ENCODE assay signal across 9 mouse cellular contexts in the genomic region with DNA sequence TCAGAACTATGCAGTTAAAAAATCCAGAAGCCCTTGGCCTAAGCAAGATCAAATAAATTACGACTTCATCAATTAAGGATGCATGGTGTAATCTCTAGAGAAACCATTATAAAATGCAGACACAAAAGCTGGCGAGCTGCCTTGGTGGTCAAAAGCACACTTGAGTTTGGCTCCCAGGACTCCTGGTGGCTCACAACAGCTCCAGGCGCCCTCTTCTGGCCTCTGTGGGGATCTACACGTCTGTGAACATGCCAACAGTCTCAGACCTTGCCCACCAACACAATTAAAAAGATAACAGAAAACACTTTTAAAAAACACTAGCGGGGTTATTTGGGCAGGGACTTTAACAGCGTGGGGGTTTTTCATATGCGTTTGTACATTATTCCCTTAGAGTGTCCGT. TPM values are rescaled to one million over a fixed set of nuclear protein-coding genes. Genes with fewer than 3 reads are reported as not detected.
DNase-seq lines count a peak whose midpoint lies in the region; ATAC-seq and TF ChIP-seq lines count a peak whose summit lies in the region.
"Had no signal": no experiment of that assay in that cellular context is flagged by ENCODE, and none has a peak within 500 bp of the region (broad histone marks: within the 10 kb centered on the region; RNA-seq: fewer than 3 reads in every experiment).

No protein-coding gene starts in this region.

- DNase-seq in A20 (ENCODE audit: low read depth, low spot score): peak; percentile 70
- DNase-seq in ES-CJ7 (ENCODE audit: low read depth, low spot score): peak; percentile 74
- peak; percentile 29 for DNase-seq in c-Kit-positive CD71-positive TER-119-positive erythroid progenitor cells, embryonic 14.5 days (ENCODE audit: low spot score)
- DNase-seq in gastrocnemius, adult 18-20 months (ENCODE audit: low spot score): peak; percentile 57
- peak; percentile 83 for DNase-seq in kidney, postnatal 0 days (ENCODE audit: low spot score)
- DNase-seq in liver, embryonic 11.5 days (ENCODE audit: low spot score): peak; percentile 41
- DNase-seq in retina, postnatal 7 days (ENCODE audit: low read depth, low spot score): peak; percentile 49
- peak; percentile 60 to 79 for DNase-seq in urinary bladder, postnatal 4 days (ENCODE audit: low spot score in 2 of 2)

- H3K4me2 ChIP-seq in kidney, postnatal 0 days (ENCODE audit: low read length): no peak overlapping the region
- H3K4me2 ChIP-seq in liver, embryonic 11.5 days: no peak overlapping the region
- H3K4me2 ChIP-seq: limb, embryonic 12.5 days had no signal

- no peaks in the 10 kb centered on the region for H3K9me3 ChIP-seq in kidney, postnatal 0 days (replicated peaks; ENCODE audit: low read length)
- H3K9me3 ChIP-seq in liver, embryonic 11.5 days (ENCODE audit: control insufficient read depth, low read length): no peaks in the 10 kb centered on the region
- H3K9me3 ChIP-seq: limb, embryonic 12.5 days had no signal

- WGBS in kidney, postnatal 0 days: 28% methylated on average over 8 of the region's 8 CpGs
- WGBS in liver, embryonic 11.5 days: 26% methylated on average over 8 of the region's 8 CpGs

- no peak overlapping the region for H3K4me3 ChIP-seq in kidney, postnatal 0 days (replicated peaks; ENCODE audit: low read depth, low read length)
- H3K4me3 ChIP-seq in liver, embryonic 11.5 days (ENCODE audit: low read depth, low read length): no peak overlapping the region
- H3K4me3 ChIP-seq: limb, embryonic 12.5 days had no signal

- no peak overlapping the region for H3K9ac ChIP-seq in kidney, postnatal 0 days (ENCODE audit: low read depth, low read length)
- H3K9ac ChIP-seq in liver, embryonic 11.5 days (ENCODE audit: low read depth, low read length): no peak overlapping the region
- H3K9ac ChIP-seq: limb, embryonic 12.5 days had no signal

- 0 out of 2 replicates have a peak, but pooled peaks have one; percentile 5 for ATAC-seq in kidney, postnatal 0 days (replicated peaks; ENCODE audit: low FRiP score, low read depth)
- ATAC-seq in liver, embryonic 11.5 days (replicated peaks; ENCODE audit: low FRiP score): no peak

- H3K4me1 ChIP-seq in kidney, postnatal 0 days (replicated peaks; ENCODE audit: insufficient read depth, low read length): no peaks in the 10 kb centered on the region
- H3K4me1 ChIP-seq in liver, embryonic 11.5 days (replicated peaks; ENCODE audit: control insufficient read depth, insufficient read depth, low read length): no peaks in the 10 kb centered on the region

- H3K27ac ChIP-seq in kidney, postnatal 0 days: no peak overlapping the region
- H3K27ac ChIP-seq in liver, embryonic 11.5 days (ENCODE audit: low read depth, low read length): no peak overlapping the region
- H3K27ac ChIP-seq: limb, embryonic 12.5 days had no signal

- no peaks in the 10 kb centered on the region for H3K27me3 ChIP-seq in kidney, postnatal 0 days (ENCODE audit: insufficient read depth, low read length)
- no peaks in the 10 kb centered on the region for H3K27me3 ChIP-seq in liver, embryonic 11.5 days (replicated peaks; ENCODE audit: control insufficient read depth, insufficient read depth, low read length)
- H3K27me3 ChIP-seq: limb, embryonic 12.5 days had no signal

- H3K36me3 ChIP-seq in kidney, postnatal 0 days (ENCODE audit: insufficient read depth, low read length): no peaks in the 10 kb centered on the region
- H3K36me3 ChIP-seq in liver, embryonic 11.5 days (ENCODE audit: control insufficient read depth, insufficient read depth, low read length): no peaks in the 10 kb centered on the region
- H3K36me3 ChIP-seq: limb, embryonic 12.5 days had no signal

- peak; percentile 85 for TF ChIP-seq CTCF in kidney, postnatal 0 days (IDR thresholded peaks at IDR 0.05; ENCODE audit: low read depth)

RNA-seq across cellular contexts. Expression of a gene that starts 12.4 kb away (rescaled TPM):
- not detected for total RNA-seq in gastrocnemius, adult 18-20 months (2021)
- 33.9 and 47.9 TPM in 2 replicates for polyA plus RNA-seq in kidney, postnatal 0 days (2015; fragmentation: Nextera tagmentation; extraction: Ambion mirVana)
- 5.3 and 6.5 TPM in 2 replicates for polyA plus RNA-seq in liver, embryonic 11.5 days (2014; fragmentation: Nextera tagmentation; extraction: Ambion mirVana)

RNA-seq across cellular contexts. Expression of a gene that starts 16.0 kb away (rescaled TPM):
- not detected for total RNA-seq in gastrocnemius, adult 18-20 months (2021)
- not detected in 2 replicates for polyA plus RNA-seq in kidney, postnatal 0 days (2015; fragmentation: Nextera tagmentation; extraction: Ambion mirVana)
- polyA plus RNA-seq in liver, embryonic 11.5 days (2014; fragmentation: Nextera tagmentation; extraction: Ambion mirVana): not detected in 2 replicates
- polyA plus RNA-seq: limb, embryonic 12.5 days had no signal

Comparison
In these comparisons a context has a peak if more than half of its experiments do, and no peak if none do; other contexts are left out.
1. DNase-seq: peak in every context shown above with its lines; median percentile 83 in kidney, postnatal 0 days; 74 in ES-CJ7; 70 in A20; 70 in urinary bladder, postnatal 4 days; 57 in gastrocnemius, adult 18-20 months; 49 in retina, postnatal 7 days; 41 in liver, embryonic 11.5 days; 29 in c-Kit-positive CD71-positive TER-119-positive erythroid progenitor cells, embryonic 14.5 days.